Mouse (Mus musculus): ENCODE data around the gene B4galt7.

GRCm38 (mm10) chr13:55600657-55601056 lies 961 bp downstream of the B4galt7 start:
- TF ChIP-seq CTCF (IDR thresholded peaks at IDR 0.05; ENCODE audit: borderline replicate concordance, control insufficient read depth, extremely low read depth, insufficient read depth, low read length, poor library complexity) (no peak), POLR2A (IDR thresholded peaks at IDR 0.05; ENCODE audit: control insufficient read depth, extremely low read depth, insufficient read depth, low read length, poor library complexity) (no peak)
